Mouse (Mus musculus) cerebellum, adult 2 months (tissue): ENCODE data around the gene Inhbb.

Source experiments
- CTCF ChIP-seq: fragments of 200-500 bp; IDR thresholded peaks from 2 replicates; pipeline ENCODE4 v1.5.1; 2011; ENCODE audit warnings: low read depth, mild to moderate bottlenecking, control low read depth, low read length, moderate library complexity, borderline replicate concordance; ENCODE audit not compliant: insufficient read depth
- POLR2A ChIP-seq: fragments of 200-500 bp; IDR thresholded peaks from 2 replicates; pipeline ENCODE4 v1.6.1; 2011; ENCODE audit warnings: low read length, control low read depth, borderline replicate concordance; ENCODE audit not compliant: insufficient read depth

DNA sequence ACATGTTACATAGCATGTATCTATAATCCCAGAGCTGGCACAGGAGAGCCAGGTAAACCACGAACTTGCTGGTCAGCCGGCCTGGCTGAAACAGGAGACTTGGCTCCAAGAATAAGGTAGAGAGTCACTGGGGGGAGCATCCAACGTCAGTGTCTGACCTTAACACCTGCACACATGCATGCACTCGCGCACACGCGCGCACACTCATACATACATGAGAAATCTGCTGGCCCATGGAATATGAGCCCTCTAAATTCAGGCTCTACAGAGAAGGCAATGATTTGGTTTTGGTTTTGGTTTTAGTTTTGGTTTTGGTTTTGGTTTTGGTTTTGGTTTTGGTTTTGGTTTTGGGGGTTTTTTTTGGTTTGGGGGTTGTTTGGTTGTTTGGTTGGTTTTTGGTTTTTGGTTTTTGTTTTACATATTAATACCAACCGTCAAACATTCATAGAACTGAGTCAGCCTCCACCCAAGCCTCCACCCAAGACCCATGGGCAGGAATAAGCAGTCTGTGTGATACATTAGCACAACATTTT is 16.1 kb upstream of the Inhbb start:
- TF ChIP-seq POLR2A (no peak), CTCF (no peak)
